In genomic region chr2:148082283-148082682, GRCm38 (mm10) we compare ENCODE assay signal across 7 mouse cellular contexts. TPM values are rescaled to one million over a fixed set of nuclear protein-coding genes. Genes with fewer than 3 reads are reported as not detected.
A peak's percentile ranks its signal among the peaks of the same experiment; 100 is the strongest.
DNase-seq lines count a peak whose midpoint lies in the region; ATAC-seq and TF ChIP-seq lines count a peak whose summit lies in the region.

No protein-coding gene starts in this region.

- H3K9ac ChIP-seq in forebrain, postnatal 0 days: no peak overlapping the region

- no peaks in the 10 kb centered on the region for H3K27me3 ChIP-seq in spleen, adult 2 months (ENCODE audit: control insufficient read depth, insufficient read depth, low read length)
- H3K27me3 ChIP-seq in forebrain, postnatal 0 days (ENCODE audit: insufficient read depth, low read length): no peaks in the 10 kb centered on the region

- no peak for DNase-seq in spleen, adult 2 months (ENCODE audit: low read depth in 1 of 2, low spot score in 2 of 2)
- DNase-seq in spleen, adult 12 weeks (ENCODE audit: low spot score): no peak
- DNase-seq in forebrain, postnatal 0 days: peak; percentile 57
- peak; percentile 43 to 60 for DNase-seq in kidney, postnatal 25 days
- peak; percentile 69 for DNase-seq in lung, postnatal 14 days
- DNase-seq in skeletal muscle tissue, adult 2 months (ENCODE audit: low read depth, low spot score): peak; percentile 10

- WGBS in spleen, adult 2 months: 8% methylated on average over 8 of the region's 8 CpGs
- WGBS in bone marrow, adult 2 months: 6% methylated on average over 8 of the region's 8 CpGs
- WGBS in forebrain, postnatal 0 days: 20% methylated on average over 8 of the region's 8 CpGs

- TF ChIP-seq CTCF in spleen, adult 2 months (IDR thresholded peaks at IDR 0.05; ENCODE audit: extremely low read depth, insufficient read depth, insufficient read length, insufficient replicate concordance): peak; percentile 35; the same call in 1 of the 2 replicates
- peak; percentile 68 for TF ChIP-seq CTCF in bone marrow, adult 2 months (IDR thresholded peaks at IDR 0.05; ENCODE audit: control insufficient read depth, insufficient read depth, low read length)
- peak; percentile 68 for TF ChIP-seq CTCF in forebrain, postnatal 0 days (IDR thresholded peaks at IDR 0.05; ENCODE audit: low read depth)

- no peak overlapping the region for H3K27ac ChIP-seq in spleen, adult 2 months (ENCODE audit: insufficient read depth, low read length)
- no peak overlapping the region for H3K27ac ChIP-seq in bone marrow, adult 2 months (ENCODE audit: control insufficient read depth, insufficient read depth, low read depth, low read length, poor library complexity)
- H3K27ac ChIP-seq in forebrain, postnatal 0 days (ENCODE audit: low read depth, low read length): no peak overlapping the region

- no peak overlapping the region for H3K4me3 ChIP-seq in spleen, adult 2 months (ENCODE audit: extremely low read depth, insufficient read depth, insufficient read length)
- no peak overlapping the region for H3K4me3 ChIP-seq in bone marrow, adult 2 months (replicated peaks; ENCODE audit: control insufficient read depth, low read depth, low read length)
- no peak overlapping the region for H3K4me3 ChIP-seq in forebrain, postnatal 0 days (ENCODE audit: low read depth, low read length)

- no peak overlapping the region for H3K4me2 ChIP-seq in forebrain, postnatal 0 days (ENCODE audit: low read depth)

- no peaks in the 10 kb centered on the region for H3K36me3 ChIP-seq in spleen, adult 2 months (ENCODE audit: control insufficient read depth, insufficient read depth, low read length)
- H3K36me3 ChIP-seq in forebrain, postnatal 0 days (ENCODE audit: insufficient read depth): no peaks in the 10 kb centered on the region

- no peak for TF ChIP-seq POLR2A in spleen, adult 2 months (IDR thresholded peaks at IDR 0.05; ENCODE audit: low read depth, low read length)
- no peak for TF ChIP-seq POLR2A in bone marrow, adult 2 months (IDR thresholded peaks at IDR 0.05; ENCODE audit: borderline replicate concordance, control insufficient read depth, low read depth, low read length)

- ATAC-seq in forebrain, postnatal 0 days: peak; percentile 59

- no peaks in the 10 kb centered on the region for H3K9me3 ChIP-seq in forebrain, postnatal 0 days (ENCODE audit: low read length)

- no peaks in the 10 kb centered on the region for H3K4me1 ChIP-seq in spleen, adult 2 months (ENCODE audit: control insufficient read depth, insufficient read depth, insufficient read length)
- H3K4me1 ChIP-seq in bone marrow, adult 2 months (ENCODE audit: control insufficient read depth, insufficient read depth, low read length): no peaks in the 10 kb centered on the region
- H3K4me1 ChIP-seq in forebrain, postnatal 0 days (ENCODE audit: insufficient read depth): no peaks in the 10 kb centered on the region

RNA-seq across cellular contexts. Expression of gene Foxa2, which starts 35.5 kb away (rescaled TPM):
- polyA plus RNA-seq in spleen, adult 2 months (2012; rRNA removed): 0.76 and 1.2 TPM in 2 replicates
- polyA plus RNA-seq in bone marrow, adult 2 months (2011; ENCODE audit: insufficient read depth, insufficient read length, low replicate concordance, missing spikeins): not detected in 2 replicates
- 0.48 and 0.85 TPM in 2 replicates for total RNA-seq in forebrain, postnatal 0 days (2014; rRNA removed)
- 0.26 and 0.30 TPM in 2 replicates for polyA plus RNA-seq in forebrain, postnatal 0 days (2015; fragmentation: Nextera tagmentation; extraction: Ambion mirVana)

Comparison
In these comparisons a context has a peak if more than half of its experiments do, and no peak if none do; other contexts are left out.
1. DNase-seq: peak in forebrain, postnatal 0 days (single experiment), kidney, postnatal 25 days (2 of 2), lung, postnatal 14 days (single experiment) and skeletal muscle tissue, adult 2 months (single experiment); none in spleen, adult 2 months (0 of 2) and spleen, adult 12 weeks (single experiment).
2. Peak in every context shown above with its lines, with median percentiles within 50 percentile points of each other: CTCF ChIP-seq.